Mouse (Mus musculus): ENCODE results near the gene Pbxip1.

- TF ChIP-seq POLR2A (IDR thresholded peaks at IDR 0.05; ENCODE audit: borderline replicate concordance, extremely low read depth, low read depth, low read length), result no peak
- TF ChIP-seq CTCF (IDR thresholded peaks at IDR 0.05; ENCODE audit: insufficient read depth, low read length), result no peak
Observed at GRCm38 (mm10) chr3:89388134-89388881, 48.2 kb upstream of the Pbxip1 start.
